Mouse (Mus musculus) fat pad, adult 2 months (tissue): ENCODE results near the gene Tcte2.
"Not testable (repeated sequence)": the region's sequence is repeated elsewhere in the genome, so short reads cannot be mapped to it uniquely, and the experiment has no call there.

Source experiments
- DNase-seq: peaks from one replicate; pipeline ENCODE4 v3.0.0-alpha.2; 2011; ENCODE audit warnings: low read depth, low spot score; ENCODE audit errors: extremely low read depth

Gene Tcte2

DNA sequence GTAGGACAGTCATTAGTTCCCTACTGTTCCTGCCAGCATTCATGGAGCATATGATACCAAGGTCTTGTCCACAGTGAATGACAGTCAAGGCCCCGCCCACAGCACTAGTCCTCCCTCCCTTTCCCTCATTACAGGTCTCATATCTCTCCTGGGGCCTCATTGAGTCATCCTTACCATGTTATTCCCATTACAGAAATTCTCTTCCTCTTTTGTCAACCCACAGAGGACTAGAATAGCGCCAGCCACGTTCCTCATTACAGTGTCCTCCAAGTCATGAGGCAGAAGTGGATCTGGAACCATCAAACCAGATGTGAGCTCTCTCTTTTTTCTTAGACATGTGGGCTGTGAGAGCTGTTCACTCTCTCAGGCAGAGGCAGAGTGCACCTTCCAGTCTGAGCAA lies 76.0 kb downstream of the Tcte2 start:
- DNase-seq, result no peak

DNA sequence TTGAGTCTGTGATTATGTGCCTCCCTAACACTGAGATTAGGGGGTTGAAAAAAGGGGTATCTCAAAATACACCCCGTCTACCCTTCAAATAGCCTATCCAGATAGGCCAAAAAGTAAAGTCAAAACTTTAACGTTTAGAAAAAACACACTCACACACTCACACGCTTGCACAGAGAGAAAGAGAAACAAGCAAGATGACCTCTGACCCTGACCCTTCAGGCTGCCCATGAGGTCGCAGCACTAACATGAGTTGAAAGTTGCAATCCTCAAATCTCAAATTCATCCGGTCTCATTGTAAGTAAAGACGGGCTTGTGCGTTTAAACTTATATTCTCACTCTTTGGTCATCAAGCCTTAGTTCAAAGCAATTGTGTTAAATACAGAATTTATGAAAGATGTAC lies 77.4 kb downstream of the Tcte2 start:
- DNase-seq, result no peak

DNA sequence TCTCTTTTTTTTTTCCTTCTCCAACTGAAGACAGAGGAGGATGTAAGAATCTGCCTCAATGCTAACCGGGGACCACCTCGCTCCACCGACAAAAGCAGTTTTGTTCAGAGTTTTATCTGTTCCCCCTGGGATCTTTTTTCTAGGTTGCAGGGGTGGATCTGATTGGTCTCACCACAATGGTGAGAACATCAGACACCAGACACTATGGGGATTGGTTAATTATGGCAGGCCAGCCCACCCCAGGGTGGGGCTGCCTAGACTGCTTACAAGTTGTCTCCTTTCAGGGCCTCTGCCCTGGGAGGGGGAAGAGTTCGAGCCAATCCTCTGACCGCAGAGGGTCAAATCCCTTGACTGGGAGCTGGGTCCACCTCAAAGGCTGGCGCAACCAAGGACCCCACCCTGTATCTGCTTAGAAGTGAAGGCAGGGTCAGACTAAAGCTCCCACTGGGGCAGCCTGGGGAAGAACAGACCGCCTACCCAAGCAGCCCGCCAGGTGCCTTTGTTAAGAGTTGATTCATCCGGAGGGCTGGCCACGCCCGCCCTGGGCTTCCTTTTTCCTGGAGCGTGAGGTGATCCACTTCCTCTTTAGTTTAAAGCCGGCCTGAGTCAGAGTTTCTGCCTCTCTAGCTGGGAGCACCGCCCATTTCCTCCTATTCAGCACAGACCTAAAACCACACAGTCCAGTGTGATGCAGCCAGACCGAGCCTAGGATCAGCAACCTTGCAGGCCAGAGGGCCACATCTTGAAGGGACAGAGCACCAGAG lies 78.0 kb downstream of the Tcte2 start:
- DNase-seq, result no peak

DNA sequence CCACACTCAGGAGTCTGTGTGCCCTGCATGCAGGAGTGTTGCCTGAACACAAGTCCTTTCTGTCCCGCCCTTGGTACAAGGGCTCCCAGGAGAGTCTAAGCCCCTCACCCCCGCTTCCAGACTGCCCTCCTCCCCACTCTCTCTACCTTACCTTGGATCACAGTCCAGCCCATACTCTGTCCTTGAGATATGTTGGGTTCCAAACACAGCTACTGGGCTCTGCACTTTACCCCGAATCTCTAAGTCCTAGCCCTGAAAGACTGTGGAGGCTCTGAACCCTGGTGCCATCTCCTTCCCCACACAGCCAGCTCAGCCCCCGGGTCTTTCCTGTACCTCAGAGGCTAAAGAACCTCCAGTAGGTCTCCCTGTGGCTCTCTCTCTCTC lies 78.6 kb downstream of the Tcte2 start:
- DNase-seq, result no peak

DNA sequence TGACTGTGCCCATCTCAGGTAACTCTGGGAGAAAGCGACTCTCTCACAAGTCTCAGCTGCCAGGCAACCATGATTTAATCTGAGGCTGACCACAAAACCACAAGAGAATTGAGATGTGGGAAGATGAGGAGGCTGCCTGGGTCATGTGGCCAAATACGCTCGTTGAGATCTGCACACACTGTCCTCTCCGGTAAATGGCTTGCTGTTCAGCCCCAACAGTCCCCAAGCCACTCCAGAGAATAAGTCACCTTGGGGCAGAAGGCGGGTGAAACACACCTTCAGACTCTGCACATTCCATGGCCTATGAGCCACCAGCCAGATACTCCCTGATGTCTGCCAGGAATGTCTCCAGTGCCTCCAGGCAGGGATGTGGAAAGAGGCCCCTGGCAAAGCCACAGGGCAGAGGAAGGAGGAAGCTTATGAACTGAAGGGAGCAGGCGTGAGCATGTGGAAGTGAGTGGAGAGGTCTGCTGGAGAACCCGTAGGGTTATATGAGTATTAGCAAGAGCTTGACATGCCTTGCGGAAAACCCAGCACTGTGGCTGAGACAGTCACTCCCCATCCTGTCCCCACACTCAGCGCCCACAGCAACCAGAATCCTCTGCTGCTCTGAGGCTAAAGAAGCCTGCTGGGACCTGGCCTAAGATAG lies 79.1 kb downstream of the Tcte2 start:
- DNase-seq, result no peak

DNA sequence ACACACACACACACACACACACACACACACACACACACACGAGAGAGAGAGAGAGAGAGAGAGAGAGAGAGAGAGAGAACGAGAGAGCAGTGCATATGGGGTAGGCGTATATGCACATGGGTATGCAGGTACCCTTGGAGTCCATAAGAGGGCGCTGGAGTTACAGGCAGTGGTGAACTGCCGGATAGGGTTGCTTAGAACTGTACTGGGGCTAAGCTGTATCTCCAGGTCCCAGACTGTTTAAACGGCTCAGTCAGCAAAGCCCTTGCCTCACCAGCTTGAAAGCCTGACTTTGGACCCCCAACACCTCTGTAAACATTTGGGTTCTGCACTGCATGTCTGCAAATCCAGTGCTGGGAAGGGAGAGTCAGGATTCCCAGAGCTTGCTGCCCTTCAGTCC lies 79.9 kb downstream of the Tcte2 start:
- no peak for DNase-seq

DNA sequence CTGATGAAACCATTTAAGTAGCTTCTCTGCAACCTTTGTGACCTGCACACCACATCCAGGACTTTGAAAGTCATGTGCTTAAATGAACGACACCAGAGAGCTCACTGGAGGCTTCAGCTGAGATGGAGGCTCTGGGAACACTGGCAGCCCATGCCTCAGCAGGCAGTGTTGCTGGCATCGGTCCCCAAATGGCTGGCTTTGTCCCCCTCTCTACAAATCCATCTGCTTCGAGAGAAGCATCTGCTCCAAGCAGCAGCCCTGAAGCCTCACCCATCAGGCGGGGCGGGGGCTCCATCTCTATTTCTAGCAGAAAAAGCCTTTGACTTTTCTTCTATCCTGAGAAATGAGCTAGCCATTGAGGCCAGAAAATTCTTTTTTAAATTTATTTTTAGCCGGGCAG lies 80.5 kb downstream of the Tcte2 start:
- no peak for DNase-seq

DNA sequence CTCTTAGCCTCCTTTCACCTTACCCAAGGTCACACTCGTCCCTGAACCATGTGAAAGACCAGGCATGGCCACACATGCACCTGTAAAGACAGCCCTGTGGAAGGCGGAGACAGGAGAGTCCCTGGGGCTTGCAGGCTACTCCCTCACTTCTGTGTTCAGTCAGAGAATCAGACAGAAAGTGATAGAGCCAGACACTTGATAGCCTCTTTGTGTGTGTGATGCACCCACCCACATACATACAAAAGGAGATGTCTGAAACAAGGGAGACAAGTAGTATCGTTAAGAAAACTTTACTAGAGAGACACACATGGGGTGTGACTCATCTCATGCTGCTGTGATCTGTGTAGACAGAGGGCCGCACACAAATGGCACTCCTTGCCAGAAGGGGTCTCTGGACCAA lies 81.3 kb downstream of the Tcte2 start:
- DNase-seq, result no peak

DNA sequence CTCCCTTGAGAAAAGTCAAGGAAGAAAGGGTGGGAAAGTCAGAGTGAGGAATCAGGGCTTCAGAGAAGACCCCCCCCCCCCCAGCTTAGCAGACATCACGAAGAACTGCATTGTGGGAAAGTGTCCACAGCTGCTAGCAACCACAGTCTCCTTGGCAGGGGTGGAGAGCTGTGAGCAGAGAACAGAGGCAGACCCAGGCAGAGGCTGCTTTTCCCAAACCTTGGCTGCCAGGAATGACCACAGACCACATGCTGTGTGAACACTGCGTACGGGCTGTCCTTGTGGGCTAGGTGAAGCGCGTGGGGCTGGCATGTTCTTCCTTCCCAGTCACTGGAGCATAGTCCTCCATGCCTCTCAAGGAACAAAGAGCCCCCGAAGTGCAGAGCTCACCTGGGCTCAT lies 81.9 kb downstream of the Tcte2 start:
- DNase-seq, result no peak

DNA sequence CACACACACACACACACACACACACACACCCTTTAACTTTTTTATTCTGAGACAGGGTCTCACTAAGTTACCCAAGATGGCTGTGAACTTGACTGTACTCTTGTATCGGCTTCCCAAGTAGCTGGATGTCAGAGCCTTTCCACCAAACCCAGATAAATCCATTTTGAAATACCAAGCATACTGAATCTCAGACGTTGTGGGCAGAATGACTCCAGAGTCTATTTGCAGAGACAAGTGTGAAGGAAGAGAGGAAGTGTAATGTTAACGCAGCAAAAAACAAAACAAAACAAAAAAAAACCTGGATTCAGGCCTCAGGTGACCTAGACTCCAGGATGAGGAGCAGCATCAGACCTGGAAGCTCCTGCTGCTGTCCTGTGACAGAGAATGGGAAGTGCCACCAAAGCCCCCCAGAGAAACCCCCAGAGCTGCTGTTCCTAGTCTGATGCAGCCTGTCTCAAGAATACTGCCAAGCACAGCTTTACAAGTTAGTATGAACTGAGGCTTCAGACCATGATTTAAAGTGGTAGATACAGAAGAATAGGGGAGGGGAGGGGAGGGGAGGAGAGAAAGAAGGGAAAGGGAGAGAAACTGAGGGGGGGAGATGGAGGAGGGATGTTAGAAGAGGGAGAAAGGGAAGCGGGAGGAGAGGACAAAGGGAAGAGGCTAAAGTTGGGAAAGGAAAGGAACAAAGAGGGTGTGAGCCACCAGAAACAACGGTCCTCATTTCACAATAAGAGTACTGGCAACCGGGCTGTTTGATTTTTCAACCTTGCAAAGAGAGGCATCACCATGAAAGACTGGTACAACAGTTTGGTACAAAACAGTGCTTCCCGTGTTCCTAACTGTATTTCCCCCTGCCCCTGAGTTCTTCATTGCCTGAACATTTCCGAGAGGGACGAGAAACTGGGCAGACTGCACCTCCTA lies 84.1 kb downstream of the Tcte2 start:
- no peak for DNase-seq

DNA sequence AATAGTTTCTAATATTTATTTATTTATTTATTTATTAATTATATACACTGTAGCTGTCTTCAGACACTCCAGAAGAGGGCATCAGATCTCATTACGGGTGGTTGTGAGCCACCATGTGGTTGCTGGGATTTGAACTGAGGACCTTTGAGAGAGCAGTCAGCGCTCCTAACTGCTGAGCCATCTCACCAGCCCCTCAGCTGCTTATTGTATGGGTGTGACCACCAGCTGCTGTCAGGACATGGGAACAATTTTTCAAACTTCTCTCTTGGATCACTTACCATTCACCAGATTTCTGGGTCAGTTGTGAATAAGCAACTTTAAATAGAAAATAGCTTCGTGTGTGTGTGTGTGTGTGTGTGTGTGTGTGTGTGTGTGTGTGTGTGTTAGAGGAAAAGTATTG lies 85.5 kb downstream of the Tcte2 start:
- not testable (repeated sequence) for DNase-seq

DNA sequence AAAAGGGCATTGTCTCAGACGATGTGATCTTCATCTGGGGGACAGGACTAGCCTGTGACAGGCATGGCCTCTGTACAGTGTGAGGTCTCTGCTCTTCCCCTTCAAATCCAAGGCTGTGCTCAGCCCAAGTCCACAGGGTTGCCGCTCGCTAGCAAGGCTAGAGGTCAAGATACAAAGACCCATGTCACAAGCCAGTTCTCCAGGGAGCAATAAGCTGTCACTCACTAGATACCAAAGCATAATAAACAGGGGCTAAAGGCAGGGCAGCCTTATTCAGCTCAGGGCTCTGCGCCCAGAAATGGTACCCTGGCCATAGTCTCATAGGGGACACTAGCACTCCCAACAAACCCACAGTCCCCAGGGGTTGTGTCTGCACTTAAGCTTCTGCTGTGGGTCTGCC lies 86.0 kb downstream of the Tcte2 start:
- no peak for DNase-seq

DNA sequence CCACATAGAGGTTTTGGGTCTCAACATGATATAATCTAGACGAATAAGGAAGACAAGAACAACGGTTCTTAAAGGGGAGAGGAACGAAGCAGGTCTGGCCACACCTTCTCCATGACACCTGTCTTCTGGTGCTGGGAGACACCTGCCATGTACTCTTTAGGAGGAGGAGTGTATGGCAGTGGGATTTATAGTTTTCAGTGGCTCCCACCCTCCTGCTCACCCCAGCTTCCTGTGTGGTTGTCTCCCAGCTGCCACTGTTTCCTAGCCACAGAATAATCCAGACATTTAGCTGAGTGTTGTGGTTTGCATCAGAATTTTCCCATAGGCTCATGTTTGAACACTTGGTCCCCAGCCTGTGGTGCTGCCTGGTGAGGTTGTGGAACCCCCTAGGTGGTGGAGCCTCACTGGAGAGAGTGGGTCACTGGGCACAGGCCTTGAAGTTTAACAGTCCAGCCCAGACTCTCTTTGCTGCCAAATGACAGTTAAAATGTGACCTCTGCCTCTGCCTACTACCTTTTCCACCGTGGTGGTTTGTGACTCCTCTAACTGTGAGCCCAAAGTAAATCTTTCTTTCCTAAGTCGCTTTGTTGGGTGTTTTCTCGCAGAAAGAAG lies 86.8 kb downstream of the Tcte2 start:
- DNase-seq, result no peak

DNA sequence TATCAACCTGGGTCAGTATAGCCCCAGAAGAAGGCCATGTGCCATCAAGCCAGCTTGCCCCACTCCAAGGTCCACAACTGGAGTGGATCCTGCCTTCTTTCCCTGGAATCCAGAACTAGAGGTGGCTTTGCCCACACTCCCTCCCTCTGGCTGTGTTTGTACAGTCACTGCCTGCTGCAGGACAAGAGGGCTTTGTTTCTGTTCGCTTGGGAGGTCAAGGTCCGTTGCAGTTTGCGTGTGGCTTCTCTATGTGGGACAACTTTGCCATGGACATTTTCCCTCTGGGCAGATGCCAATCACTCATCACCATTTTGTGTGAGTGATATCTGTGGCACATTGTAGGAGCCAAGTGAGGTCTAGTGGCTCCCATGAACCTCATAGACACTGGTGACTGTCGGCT lies 89.9 kb downstream of the Tcte2 start:
- no peak for DNase-seq

DNA sequence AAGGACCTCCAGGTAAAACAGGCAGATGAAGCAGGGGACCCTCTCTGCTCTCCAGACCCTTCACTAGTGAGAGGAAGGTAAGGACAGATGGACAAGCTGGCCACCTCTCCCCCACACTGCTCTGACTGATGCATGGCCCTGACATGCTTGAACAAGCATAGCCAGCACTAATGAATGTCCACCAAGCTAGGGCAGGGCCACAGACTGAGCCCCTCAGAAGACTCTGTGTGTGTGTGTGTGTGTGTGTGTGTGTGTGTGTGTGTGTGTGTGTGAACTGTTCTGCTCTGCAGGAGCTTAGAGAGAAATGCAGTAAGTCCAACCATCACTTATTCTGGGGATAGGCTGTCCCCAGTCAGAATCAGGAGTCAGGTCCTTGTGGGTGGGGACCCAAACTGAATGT lies 91.4 kb downstream of the Tcte2 start:
- no peak for DNase-seq

DNA sequence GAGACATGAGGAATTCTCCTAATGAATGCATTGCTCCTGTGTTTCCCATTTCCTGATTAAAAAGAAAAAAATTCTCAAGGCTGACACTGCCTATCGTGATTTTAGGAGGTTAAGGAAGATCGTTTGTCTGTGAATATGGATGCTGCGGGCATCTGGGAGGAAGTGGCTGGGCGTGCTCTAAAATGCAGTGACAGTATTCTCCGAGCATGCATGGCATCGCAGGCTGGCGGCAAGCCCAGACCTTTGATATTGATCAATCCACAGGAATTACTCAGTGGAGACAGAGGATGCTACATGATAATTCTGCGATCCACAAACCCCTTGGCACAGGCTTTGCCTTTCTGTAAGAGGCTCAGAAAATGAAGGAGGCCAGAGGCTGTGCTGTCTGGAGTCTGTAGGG lies 92.4 kb downstream of the Tcte2 start:
- no peak for DNase-seq

DNA sequence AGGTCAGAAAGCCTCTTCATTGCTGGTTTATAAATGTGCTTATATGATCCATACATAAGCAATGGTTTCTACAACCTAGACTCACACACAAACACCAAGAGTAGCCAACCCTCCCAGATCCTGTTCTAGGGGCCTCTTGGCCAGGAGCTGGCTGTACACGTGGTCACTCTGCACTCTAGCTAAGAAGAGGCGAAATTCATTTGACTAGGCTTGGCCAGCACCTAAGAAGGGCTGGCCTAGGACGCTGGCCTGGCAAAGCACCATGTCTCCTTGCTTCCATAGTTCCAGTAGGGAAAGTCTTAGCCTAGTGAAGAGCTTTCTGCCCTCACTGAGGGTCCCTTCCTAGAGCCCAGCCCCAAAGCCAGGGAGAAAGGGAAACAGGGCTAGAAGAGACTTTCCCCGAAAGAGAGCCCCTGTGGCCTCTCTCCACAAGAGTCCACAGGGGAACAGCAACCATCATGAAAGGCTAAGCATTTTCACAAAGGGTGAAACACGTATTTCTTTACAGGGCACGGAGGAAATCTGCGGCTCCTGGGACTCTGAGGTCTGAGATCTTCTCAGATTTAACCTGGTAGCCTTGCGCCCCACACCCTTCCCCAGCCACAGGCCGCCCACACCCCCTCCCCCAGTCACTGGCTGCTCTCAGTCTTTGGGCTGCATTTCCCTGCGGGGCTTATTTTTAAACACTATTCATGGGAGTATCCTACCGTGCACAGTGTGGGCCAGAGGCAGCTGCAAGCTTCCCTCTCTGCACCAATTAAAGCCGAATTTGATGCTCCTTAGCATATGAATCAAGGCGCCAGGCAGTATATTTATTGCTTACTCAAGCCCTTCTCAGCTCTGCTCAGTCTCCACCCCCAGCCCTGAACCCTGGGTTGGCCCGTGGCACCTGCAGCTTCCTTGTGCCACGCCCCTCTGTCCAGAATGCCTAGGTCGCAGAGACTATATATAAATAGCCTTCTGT lies 93.3 kb downstream of the Tcte2 start:
- no peak for DNase-seq

DNA sequence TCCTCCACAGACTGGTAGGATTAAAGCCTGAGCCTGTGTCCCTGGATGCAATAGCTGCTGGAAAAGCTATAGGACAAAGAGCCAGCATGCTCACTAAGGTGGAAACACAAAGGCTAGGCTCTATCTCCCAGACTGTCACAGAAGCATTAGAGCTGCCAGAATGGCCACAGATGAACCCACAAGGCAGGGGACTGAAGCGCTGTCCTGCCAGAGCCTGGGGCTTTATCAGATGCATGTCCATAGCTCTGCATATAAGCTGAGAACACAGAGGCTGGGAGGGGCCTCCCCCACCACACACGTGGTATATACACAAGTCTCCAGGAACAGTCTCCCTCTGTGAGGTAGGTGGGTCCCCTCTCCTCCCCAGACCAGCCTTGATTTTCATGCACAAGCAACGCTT lies 94.6 kb downstream of the Tcte2 start:
- DNase-seq, result no peak

DNA sequence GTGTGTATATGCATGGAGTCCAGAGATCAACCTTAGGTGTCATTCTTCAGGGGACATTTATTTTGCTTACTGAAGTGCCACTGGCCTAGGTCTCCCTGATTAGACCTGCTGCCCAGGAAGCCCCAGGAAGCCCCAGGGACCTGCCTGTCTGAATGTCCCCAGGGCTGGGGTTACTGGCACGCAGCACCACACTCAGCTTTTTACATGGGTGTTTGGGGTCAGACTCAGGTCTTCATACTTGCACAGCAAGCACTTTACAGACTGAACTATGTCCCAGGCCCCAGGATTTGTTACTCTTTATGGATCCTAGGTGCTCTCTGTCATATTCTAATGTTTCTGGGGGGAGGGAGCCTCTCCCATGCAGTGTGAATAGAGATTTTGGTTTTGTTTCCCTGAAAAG lies 95.9 kb downstream of the Tcte2 start:
- no peak for DNase-seq
